ENCODE assay signal across 29 mouse cellular contexts in genomic region chr7:24943641-24944040, GRCm38 (mm10). TPM values are rescaled to one million over a fixed set of nuclear protein-coding genes. Genes with fewer than 3 reads are reported as not detected.
DNase-seq lines count a peak whose midpoint lies in the region; ATAC-seq lines count a peak whose summit lies in the region.
"Had no signal": no experiment of that assay in that cellular context is flagged by ENCODE, and none has a peak within 500 bp of the region (broad histone marks: within the 10 kb centered on the region; RNA-seq: fewer than 3 reads in every experiment).

No protein-coding gene starts in this region.

- no peaks in the 10 kb centered on the region for H3K9me3 ChIP-seq in hindbrain, embryonic 10.5 days
- H3K9me3 ChIP-seq in hindbrain, embryonic 11.5 days (ENCODE audit: control insufficient read depth, low read length) = no peaks in the 10 kb centered on the region
- no peaks in the 10 kb centered on the region for H3K9me3 ChIP-seq in midbrain, embryonic 12.5 days
- no peaks in the 10 kb centered on the region for H3K9me3 ChIP-seq in midbrain, embryonic 15.5 days
- H3K9me3 ChIP-seq in embryonic facial prominence, embryonic 13.5 days = no peaks in the 10 kb centered on the region
- no peaks in the 10 kb centered on the region for H3K9me3 ChIP-seq in midbrain, embryonic 13.5 days
- H3K9me3 ChIP-seq: heart, embryonic 10.5 days; intestine, embryonic 15.5 days; lung, embryonic 15.5 days; megakaryocyte, embryonic 14.5 days had no signal

- 5% methylated on average over 6 of the region's 6 CpGs for WGBS in hindbrain, embryonic 10.5 days
- WGBS in hindbrain, embryonic 11.5 days = 7% methylated on average over 6 of the region's 6 CpGs
- 2% methylated on average over 6 of the region's 6 CpGs for WGBS in midbrain, embryonic 12.5 days
- WGBS in midbrain, embryonic 15.5 days = 4% methylated on average over 6 of the region's 6 CpGs
- 5% methylated on average over 6 of the region's 6 CpGs for WGBS in embryonic facial prominence, embryonic 13.5 days
- WGBS in midbrain, embryonic 13.5 days = 3% methylated on average over 6 of the region's 6 CpGs

- H3K4me1 ChIP-seq in hindbrain, embryonic 10.5 days (replicated peaks) = peaks cover 33% of the 10 kb centered on the region
- peaks cover 8% of the 10 kb centered on the region for H3K4me1 ChIP-seq in hindbrain, embryonic 11.5 days (replicated peaks; ENCODE audit: control insufficient read depth, insufficient read depth, low read length)
- H3K4me1 ChIP-seq in midbrain, embryonic 12.5 days = peaks cover 12% of the 10 kb centered on the region
- H3K4me1 ChIP-seq in midbrain, embryonic 15.5 days = peaks cover 21% of the 10 kb centered on the region
- peaks cover 9% of the 10 kb centered on the region for H3K4me1 ChIP-seq in embryonic facial prominence, embryonic 13.5 days
- H3K4me1 ChIP-seq in midbrain, embryonic 13.5 days (replicated peaks) = peaks cover 22% of the 10 kb centered on the region

- peak overlapping the region; percentile 49 for H3K4me3 ChIP-seq in hindbrain, embryonic 10.5 days
- H3K4me3 ChIP-seq in hindbrain, embryonic 11.5 days (ENCODE audit: low read depth, low read length) = no peak overlapping the region
- peak overlapping the region; percentile 40 for H3K4me3 ChIP-seq in midbrain, embryonic 12.5 days
- H3K4me3 ChIP-seq in midbrain, embryonic 15.5 days = no peak overlapping the region; the same call in 1 of the 2 replicates
- H3K4me3 ChIP-seq in embryonic facial prominence, embryonic 13.5 days = peak overlapping the region; percentile 45; the same call in 1 of the 2 replicates
- H3K4me3 ChIP-seq in midbrain, embryonic 13.5 days (replicated peaks) = peak overlapping the region; percentile 39
- H3K4me3 ChIP-seq: myocyte had no signal

- no peak overlapping the region for H3K27ac ChIP-seq in hindbrain, embryonic 10.5 days
- no peak overlapping the region for H3K27ac ChIP-seq in hindbrain, embryonic 11.5 days (ENCODE audit: low read depth, low read length)
- no peak overlapping the region for H3K27ac ChIP-seq in midbrain, embryonic 12.5 days (replicated peaks)
- no peak overlapping the region for H3K27ac ChIP-seq in midbrain, embryonic 15.5 days
- H3K27ac ChIP-seq in embryonic facial prominence, embryonic 13.5 days = no peak overlapping the region
- no peak overlapping the region for H3K27ac ChIP-seq in midbrain, embryonic 13.5 days
- H3K27ac ChIP-seq: heart, embryonic 10.5 days; intestine, embryonic 15.5 days; layer of hippocampus, adult 2 months; liver, embryonic 14.5 days; lung, embryonic 15.5 days had no signal

- no peak overlapping the region for H3K4me2 ChIP-seq in hindbrain, embryonic 11.5 days (replicated peaks; ENCODE audit: low read depth, low read length)
- H3K4me2 ChIP-seq in midbrain, embryonic 12.5 days (replicated peaks) = peak overlapping the region; percentile 53; the same call in 1 of the 2 replicates
- no peak overlapping the region for H3K4me2 ChIP-seq in midbrain, embryonic 15.5 days
- peak overlapping the region; percentile 76; the same call in 1 of the 2 replicates for H3K4me2 ChIP-seq in embryonic facial prominence, embryonic 13.5 days
- H3K4me2 ChIP-seq in midbrain, embryonic 13.5 days (replicated peaks) = peak overlapping the region; percentile 59; the same call in 1 of the 2 replicates

- no peak for ATAC-seq in hindbrain, embryonic 11.5 days (ENCODE audit: low FRiP score)
- ATAC-seq in midbrain, embryonic 12.5 days (ENCODE audit: low FRiP score, low read depth) = no peak
- ATAC-seq in midbrain, embryonic 15.5 days (replicated peaks) = no peak
- ATAC-seq in embryonic facial prominence, embryonic 13.5 days (ENCODE audit: insufficient number of reproducible peaks, insufficient read depth, low FRiP score, low TSS enrichment, low read depth) = no peak
- ATAC-seq in midbrain, embryonic 13.5 days = no peak
- ATAC-seq: activated CD4-positive, CD25-positive, alpha-beta regulatory T cell, adult 4 months; intestine, embryonic 15.5 days had no signal

- H3K36me3 ChIP-seq in hindbrain, embryonic 10.5 days = no peaks in the 10 kb centered on the region
- no peaks in the 10 kb centered on the region for H3K36me3 ChIP-seq in hindbrain, embryonic 11.5 days (ENCODE audit: control insufficient read depth, insufficient read depth, low read length)
- no peaks in the 10 kb centered on the region for H3K36me3 ChIP-seq in midbrain, embryonic 12.5 days
- no peaks in the 10 kb centered on the region for H3K36me3 ChIP-seq in midbrain, embryonic 15.5 days (replicated peaks)
- no peaks in the 10 kb centered on the region for H3K36me3 ChIP-seq in embryonic facial prominence, embryonic 13.5 days
- H3K36me3 ChIP-seq in midbrain, embryonic 13.5 days = no peaks in the 10 kb centered on the region
- H3K36me3 ChIP-seq: heart, embryonic 10.5 days; intestine, embryonic 15.5 days; lung, embryonic 15.5 days had no signal

- H3K27me3 ChIP-seq in hindbrain, embryonic 10.5 days (ENCODE audit: insufficient read depth, poor library complexity, severe bottlenecking) = peaks cover 100% of the 10 kb centered on the region
- peaks cover 80% of the 10 kb centered on the region for H3K27me3 ChIP-seq in hindbrain, embryonic 11.5 days (ENCODE audit: control insufficient read depth, insufficient read depth, low read length)
- H3K27me3 ChIP-seq in midbrain, embryonic 12.5 days = peaks cover 100% of the 10 kb centered on the region
- peaks cover 87% of the 10 kb centered on the region for H3K27me3 ChIP-seq in midbrain, embryonic 15.5 days (replicated peaks)
- H3K27me3 ChIP-seq in embryonic facial prominence, embryonic 13.5 days = peaks cover 100% of the 10 kb centered on the region
- peaks cover 99% of the 10 kb centered on the region for H3K27me3 ChIP-seq in midbrain, embryonic 13.5 days

- H3K9ac ChIP-seq in hindbrain, embryonic 11.5 days (ENCODE audit: low read depth, low read length) = no peak overlapping the region
- H3K9ac ChIP-seq in midbrain, embryonic 12.5 days (replicated peaks) = no peak overlapping the region
- no peak overlapping the region for H3K9ac ChIP-seq in midbrain, embryonic 15.5 days
- H3K9ac ChIP-seq in embryonic facial prominence, embryonic 13.5 days = no peak overlapping the region
- no peak overlapping the region for H3K9ac ChIP-seq in midbrain, embryonic 13.5 days (replicated peaks)
- H3K9ac ChIP-seq: liver, embryonic 14.5 days; lung, embryonic 15.5 days had no signal

- no peak for DNase-seq in hindbrain, embryonic 10.5 days (ENCODE audit: low spot score)
- DNase-seq in hindbrain, embryonic 11.5 days (ENCODE audit: low spot score) = no peak
- DNase-seq in urinary bladder, adult 18-20 months (ENCODE audit: low spot score in 2 of 2) = no peak
- DNase-seq in retina, postnatal 1 day = no peak
- DNase-seq: adrenal gland, postnatal 10 days; B cell, adult 2 months; cerebellum, adult 18-20 months; cerebellum, postnatal 14 days; heart, postnatal 4 days; kidney, adult 8-10 months; kidney, postnatal 25 days; lung, postnatal 36 days; right cerebral cortex, postnatal 14 days; spleen, adult 18-20 months had no signal

RNA-seq across cellular contexts. Expression of gene Gm4881, which starts 0.7 kb away (rescaled TPM):
- polyA plus RNA-seq in hindbrain, embryonic 10.5 days (2016; fragmentation: Nextera tagmentation; extraction: Ambion mirVana) = 0.42 and 2.7 TPM in 2 replicates
- 4.7 and 6.1 TPM in 2 replicates for polyA plus RNA-seq in hindbrain, embryonic 11.5 days (2014; fragmentation: Nextera tagmentation; extraction: Ambion mirVana)
- polyA plus RNA-seq in midbrain, embryonic 12.5 days (2016; fragmentation: Nextera tagmentation; extraction: Ambion mirVana) = 3.6 and 5.9 TPM in 2 replicates
- polyA plus RNA-seq in midbrain, embryonic 15.5 days (2015; fragmentation: Nextera tagmentation; extraction: Ambion mirVana) = 5.0 and 6.4 TPM in 2 replicates
- polyA plus RNA-seq in embryonic facial prominence, embryonic 13.5 days (2015; fragmentation: Nextera tagmentation; extraction: Ambion mirVana) = not detected in 2 replicates
- polyA plus RNA-seq in midbrain, embryonic 13.5 days (2015; fragmentation: Nextera tagmentation; extraction: Ambion mirVana) = 5.7 and 6.4 TPM in 2 replicates
- polyA plus RNA-seq: activated CD4-positive, CD25-positive, alpha-beta regulatory T cell, adult 4 months; embryonic facial prominence, embryonic 14.5 days; heart, embryonic 10.5 days; heart, embryonic 16.5 days; intestine, embryonic 15.5 days; liver, embryonic 14.5 days; lung, embryonic 15.5 days; myocyte; thymus, postnatal 0 days had no signal

RNA-seq across cellular contexts. Expression of gene Rabac1, which starts 28.9 kb away (rescaled TPM):
- 98.4 and 126 TPM in 2 replicates for polyA plus RNA-seq in hindbrain, embryonic 10.5 days (2016; fragmentation: Nextera tagmentation; extraction: Ambion mirVana)
- 122 and 129 TPM in 2 replicates for polyA plus RNA-seq in hindbrain, embryonic 11.5 days (2014; fragmentation: Nextera tagmentation; extraction: Ambion mirVana)
- polyA plus RNA-seq in midbrain, embryonic 12.5 days (2016; fragmentation: Nextera tagmentation; extraction: Ambion mirVana) = 111 and 118 TPM in 2 replicates
- 275 and 289 TPM in 2 replicates for polyA plus RNA-seq in midbrain, embryonic 15.5 days (2015; fragmentation: Nextera tagmentation; extraction: Ambion mirVana)
- 141 and 163 TPM in 2 replicates for polyA plus RNA-seq in embryonic facial prominence, embryonic 13.5 days (2015; fragmentation: Nextera tagmentation; extraction: Ambion mirVana)
- 171 and 176 TPM in 2 replicates for polyA plus RNA-seq in midbrain, embryonic 13.5 days (2015; fragmentation: Nextera tagmentation; extraction: Ambion mirVana)

RNA-seq across cellular contexts. Expression of gene Arhgef1, which starts 40.9 kb away (rescaled TPM):
- polyA plus RNA-seq in hindbrain, embryonic 10.5 days (2016; fragmentation: Nextera tagmentation; extraction: Ambion mirVana) = 72.4 and 76.0 TPM in 2 replicates
- polyA plus RNA-seq in hindbrain, embryonic 11.5 days (2014; fragmentation: Nextera tagmentation; extraction: Ambion mirVana) = 43.0 and 46.4 TPM in 2 replicates
- 78.6 and 79.4 TPM in 2 replicates for polyA plus RNA-seq in midbrain, embryonic 12.5 days (2016; fragmentation: Nextera tagmentation; extraction: Ambion mirVana)
- polyA plus RNA-seq in midbrain, embryonic 15.5 days (2015; fragmentation: Nextera tagmentation; extraction: Ambion mirVana) = 69.9 and 70.0 TPM in 2 replicates
- 115 and 122 TPM in 2 replicates for polyA plus RNA-seq in embryonic facial prominence, embryonic 13.5 days (2015; fragmentation: Nextera tagmentation; extraction: Ambion mirVana)
- 46.7 and 59.2 TPM in 2 replicates for polyA plus RNA-seq in midbrain, embryonic 13.5 days (2015; fragmentation: Nextera tagmentation; extraction: Ambion mirVana)

RNA-seq across cellular contexts. Expression of gene Cd79a, which starts 46.5 kb away (rescaled TPM):
- polyA plus RNA-seq in hindbrain, embryonic 10.5 days (2016; fragmentation: Nextera tagmentation; extraction: Ambion mirVana) = 0.13 and 0.29 TPM in 2 replicates
- polyA plus RNA-seq in hindbrain, embryonic 11.5 days (2014; fragmentation: Nextera tagmentation; extraction: Ambion mirVana) = 0.39 TPM in 1 of 2 replicates, not detected in the other
- polyA plus RNA-seq in midbrain, embryonic 12.5 days (2016; fragmentation: Nextera tagmentation; extraction: Ambion mirVana) = 0.31 and 0.36 TPM in 2 replicates
- 0.42 and 0.49 TPM in 2 replicates for polyA plus RNA-seq in midbrain, embryonic 15.5 days (2015; fragmentation: Nextera tagmentation; extraction: Ambion mirVana)
- 0.41 and 0.89 TPM in 2 replicates for polyA plus RNA-seq in embryonic facial prominence, embryonic 13.5 days (2015; fragmentation: Nextera tagmentation; extraction: Ambion mirVana)
- polyA plus RNA-seq in midbrain, embryonic 13.5 days (2015; fragmentation: Nextera tagmentation; extraction: Ambion mirVana) = 0.35 and 0.40 TPM in 2 replicates

RNA-seq across cellular contexts. Expression of gene Rps19, which starts 59.5 kb away (rescaled TPM):
- 1,985 and 2,165 TPM in 2 replicates for polyA plus RNA-seq in hindbrain, embryonic 10.5 days (2016; fragmentation: Nextera tagmentation; extraction: Ambion mirVana)
- polyA plus RNA-seq in hindbrain, embryonic 11.5 days (2014; fragmentation: Nextera tagmentation; extraction: Ambion mirVana) = 1,792 and 1,821 TPM in 2 replicates
- 1,467 and 1,476 TPM in 2 replicates for polyA plus RNA-seq in midbrain, embryonic 12.5 days (2016; fragmentation: Nextera tagmentation; extraction: Ambion mirVana)
- polyA plus RNA-seq in midbrain, embryonic 15.5 days (2015; fragmentation: Nextera tagmentation; extraction: Ambion mirVana) = 1,081 and 1,108 TPM in 2 replicates
- polyA plus RNA-seq in embryonic facial prominence, embryonic 13.5 days (2015; fragmentation: Nextera tagmentation; extraction: Ambion mirVana) = 2,967 and 3,152 TPM in 2 replicates
- polyA plus RNA-seq in midbrain, embryonic 13.5 days (2015; fragmentation: Nextera tagmentation; extraction: Ambion mirVana) = 1,308 and 1,443 TPM in 2 replicates

Comparison
In these comparisons a context has a peak if more than half of its experiments do, and no peak if none do; other contexts are left out.
1. H3K4me3 ChIP-seq: peak in hindbrain, embryonic 10.5 days (single experiment), midbrain, embryonic 12.5 days (single experiment), embryonic facial prominence, embryonic 13.5 days (single experiment) and midbrain, embryonic 13.5 days (single experiment); none in hindbrain, embryonic 11.5 days (single experiment) and midbrain, embryonic 15.5 days (single experiment).
2. H3K4me2 ChIP-seq: peak in midbrain, embryonic 12.5 days (single experiment), embryonic facial prominence, embryonic 13.5 days (single experiment) and midbrain, embryonic 13.5 days (single experiment); none in hindbrain, embryonic 11.5 days (single experiment) and midbrain, embryonic 15.5 days (single experiment).